Mouse (Mus musculus) embryonic fibroblast, embryonic 13.5 days (primary cell): Measurements from ENCODE around the gene Tusc2.

Experiments
- CTCF ChIP-seq: IDR thresholded peaks from 2 replicates; pipeline ENCODE4 v1.5.1; 2011; ENCODE audit warnings: mild to moderate bottlenecking, control low read depth, low read length, moderate library complexity, borderline replicate concordance; ENCODE audit not compliant: insufficient read depth
- POLR2A ChIP-seq: IDR thresholded peaks from 2 replicates; pipeline ENCODE4 v1.6.1; 2011; ENCODE audit warnings: low read depth, mild to moderate bottlenecking, control low read depth, low read length, moderate library complexity

DNA sequence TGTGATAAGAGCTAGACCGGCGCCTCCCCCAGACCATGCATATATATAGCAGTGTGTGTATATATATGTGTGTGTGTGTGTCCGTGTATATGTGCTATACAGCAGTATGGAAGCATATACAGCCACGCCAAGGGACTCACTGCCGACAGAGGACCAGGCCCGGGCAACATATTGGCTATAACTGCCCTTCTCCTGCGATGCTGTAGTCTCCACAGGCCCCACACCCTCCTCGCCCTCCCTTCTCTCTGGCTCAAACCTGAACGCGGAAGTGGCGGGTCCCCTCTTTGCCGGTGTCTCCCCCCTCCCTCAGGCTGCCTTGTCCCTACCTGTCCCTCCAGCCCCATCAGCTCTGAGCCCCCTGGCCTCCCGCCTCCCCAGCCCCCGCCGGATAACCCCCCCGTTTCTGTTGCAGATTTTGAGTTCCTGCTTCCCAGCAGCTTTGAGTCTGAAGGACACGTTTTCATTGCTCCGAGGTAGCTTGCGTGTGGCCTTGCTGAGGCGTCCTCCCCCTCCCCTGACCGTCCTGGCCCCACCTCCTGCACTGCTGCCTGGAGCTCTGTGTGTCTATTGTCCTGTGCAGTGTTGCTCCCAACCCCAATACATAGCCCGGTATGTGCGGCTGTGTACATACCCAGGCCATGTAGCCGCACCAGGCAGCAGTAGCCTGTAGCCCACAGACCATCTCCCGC lies 41.2 kb upstream of the Tusc2 start:
- TF ChIP-seq CTCF (no peak), POLR2A (no peak)
